Mouse (Mus musculus) spleen, postnatal 0 days (tissue): ENCODE data around the gene Cplx2. TPM values are rescaled to one million over a fixed set of nuclear protein-coding genes. Genes with fewer than 3 reads are reported as not detected.

Source experiments
- polyA plus RNA-seq: library from polyadenylated mRNA; unstranded; fragments of >200 nt; fragmentation: Nextera tagmentation; extraction: Ambion mirVana; gene quantifications from 2 replicates; pipeline ENCODE4 v1.2.1, GENCODE M21; 2015

Gene Cplx2
- polyA plus RNA-seq: 2.8 and 3.7 TPM in 2 replicates

GRCm38 (mm10) chr13:54371049-54371386 lies at the start of gene Cplx2:
Gene Cplx2 (plus strand): TSS chr13:54371349.

Other genes with a start within 250 kb of the Cplx2 start
- gene Hrh2, start 179.2 kb upstream of the Cplx2 start, polyA plus RNA-seq: 0.43 and 0.53 TPM in 2 replicates
- gene Thoc3, start 97.5 kb downstream of the Cplx2 start, polyA plus RNA-seq: 56.9 and 60.2 TPM in 2 replicates
- gene Simc1, start 132.4 kb downstream of the Cplx2 start, polyA plus RNA-seq: 2.6 and 3.2 TPM in 2 replicates
- gene 4833439L19Rik, start 194.1 kb downstream of the Cplx2 start, polyA plus RNA-seq: 32.0 and 35.6 TPM in 2 replicates
- 10.8 and 11.8 TPM in 2 replicates for gene Arl10, start 203.7 kb downstream of the Cplx2 start, polyA plus RNA-seq
- gene Nop16, start 218.7 kb downstream of the Cplx2 start, polyA plus RNA-seq: 53.1 and 53.4 TPM in 2 replicates
- 131 and 137 TPM in 2 replicates for gene Higd2a, start 218.9 kb downstream of the Cplx2 start, polyA plus RNA-seq
- gene Cltb, start 240.0 kb downstream of the Cplx2 start, polyA plus RNA-seq: 31.3 and 38.9 TPM in 2 replicates